Mouse (Mus musculus) spleen, adult 2 months (tissue): ENCODE data around the gene Slc6a6.

Experiments used
- CTCF ChIP-seq: fragments of 200-500 bp; IDR thresholded peaks from 2 replicates; pipeline ENCODE4 v1.5.1; 2011; ENCODE audit warnings: mild to moderate bottlenecking, inconsistent platforms; ENCODE audit not compliant: insufficient read depth, insufficient read length, insufficient replicate concordance; ENCODE audit errors: extremely low read depth
- POLR2A ChIP-seq: fragments of 200-500 bp; IDR thresholded peaks from 2 replicates; pipeline ENCODE4 v1.6.1; 2011; ENCODE audit warnings: low read depth, low read length, inconsistent platforms

- TF ChIP-seq CTCF (no peak), POLR2A (no peak)
Observed at GRCm38 (mm10) chr6:91745947-91746582, 62.2 kb downstream of the Slc6a6 start.
